Mouse (Mus musculus) cerebral cortex, adult 2 months (tissue): ENCODE results near the gene Lif.

Experiments
- WGBS: fragments of 180-500 bp; shearing (Covaris S2); methylation state at CpG from one replicate; pipeline ENCODE4 v1.1.7; 2018; 5-methylcytosine and 5-hydroxymethylcytosine counted together

Lif gene

DNA sequence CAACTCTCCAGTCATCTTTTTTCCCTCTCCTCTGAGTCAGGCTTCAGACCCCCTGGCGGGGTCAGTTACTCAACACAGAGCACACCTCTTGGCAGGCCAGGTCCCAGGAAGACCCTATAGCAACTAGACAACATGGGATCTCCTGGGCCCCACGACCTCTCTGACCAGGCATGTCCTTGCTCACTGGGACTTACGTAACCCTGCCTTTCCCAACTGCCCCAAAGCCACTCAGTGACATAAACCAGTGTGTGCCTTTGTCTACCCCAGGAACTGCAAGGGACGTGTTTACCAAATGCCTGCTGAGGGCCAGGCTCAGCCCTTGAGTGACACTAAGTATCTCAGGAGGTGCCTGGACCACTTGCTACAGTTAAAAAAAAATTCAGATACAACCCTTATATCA, 27.5 kb upstream of the Lif start:
- WGBS, result 90% methylated on average over 4 of the region's 4 CpGs

DNA sequence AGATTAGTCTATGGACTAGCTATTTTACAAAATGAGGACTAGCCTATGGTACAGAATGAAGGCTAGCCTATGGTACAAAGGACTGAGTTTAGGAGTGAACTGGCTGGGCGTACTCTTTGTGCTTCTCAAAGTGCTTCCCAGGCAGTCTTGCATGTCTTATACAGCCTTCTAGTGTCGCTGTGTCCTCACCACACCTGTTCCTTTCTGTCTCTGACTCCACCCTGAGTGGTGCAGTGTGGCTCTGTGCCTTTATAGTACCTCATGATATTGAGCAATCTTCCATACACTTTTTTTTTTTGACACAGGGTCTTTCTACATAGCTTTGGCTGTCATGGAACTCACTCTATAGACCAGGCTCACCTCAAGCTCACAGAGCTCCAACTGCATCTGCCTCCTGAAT, 25.9 kb upstream of the Lif start:
- WGBS, result 100% methylated on average over 2 of the region's 2 CpGs

DNA sequence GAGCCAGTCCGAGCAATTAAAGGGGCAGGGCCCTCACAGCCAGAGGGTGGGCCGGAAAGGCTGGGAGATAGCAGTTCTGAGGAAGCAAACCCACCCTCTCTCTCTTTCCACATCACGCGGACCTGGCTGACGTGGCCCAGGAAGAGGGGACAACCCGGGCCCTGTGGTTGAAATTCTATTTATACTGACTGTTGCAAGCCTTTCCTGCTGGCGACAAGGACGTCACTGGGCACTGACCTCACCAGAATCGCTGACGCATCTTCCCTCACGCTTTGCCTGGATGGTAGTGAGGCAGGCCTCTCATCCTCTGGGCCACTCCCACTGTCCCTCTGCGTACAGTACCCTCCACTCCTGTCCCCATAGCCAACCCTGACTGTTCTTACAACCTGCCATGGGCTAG, 24.7 kb upstream of the Lif start:
- WGBS, result 78% methylated on average over 12 of the region's 12 CpGs

DNA sequence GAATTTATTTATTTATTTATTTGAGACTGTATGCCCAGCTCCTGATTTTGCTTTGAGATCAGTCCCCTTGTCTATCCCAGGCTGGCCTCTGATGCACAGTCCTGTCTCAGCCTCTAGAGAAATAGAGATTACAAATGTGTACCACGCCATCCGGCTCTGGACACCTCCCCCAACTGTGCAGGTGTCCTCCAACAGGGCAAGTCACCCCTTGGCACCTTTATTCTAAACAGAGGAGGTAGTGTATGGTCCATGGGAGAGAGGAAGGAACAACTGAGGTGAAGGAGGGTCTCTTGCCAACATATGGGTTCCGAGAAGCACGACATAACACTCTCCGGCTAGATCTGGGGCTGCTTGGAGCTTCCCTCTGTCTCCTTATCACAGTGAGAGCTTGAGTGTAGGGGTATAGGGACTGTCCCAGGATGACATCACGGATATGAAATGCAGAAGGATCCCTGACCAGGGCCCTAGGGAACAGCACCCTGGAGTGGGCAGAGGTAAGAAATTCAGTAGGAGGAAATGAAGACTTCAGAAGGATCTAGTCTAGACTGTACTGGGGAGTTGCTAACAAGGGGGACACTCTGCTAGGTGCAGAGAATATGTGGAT, 22.2 kb upstream of the Lif start:
- WGBS, result 95% methylated on average over 6 of the region's 6 CpGs

DNA sequence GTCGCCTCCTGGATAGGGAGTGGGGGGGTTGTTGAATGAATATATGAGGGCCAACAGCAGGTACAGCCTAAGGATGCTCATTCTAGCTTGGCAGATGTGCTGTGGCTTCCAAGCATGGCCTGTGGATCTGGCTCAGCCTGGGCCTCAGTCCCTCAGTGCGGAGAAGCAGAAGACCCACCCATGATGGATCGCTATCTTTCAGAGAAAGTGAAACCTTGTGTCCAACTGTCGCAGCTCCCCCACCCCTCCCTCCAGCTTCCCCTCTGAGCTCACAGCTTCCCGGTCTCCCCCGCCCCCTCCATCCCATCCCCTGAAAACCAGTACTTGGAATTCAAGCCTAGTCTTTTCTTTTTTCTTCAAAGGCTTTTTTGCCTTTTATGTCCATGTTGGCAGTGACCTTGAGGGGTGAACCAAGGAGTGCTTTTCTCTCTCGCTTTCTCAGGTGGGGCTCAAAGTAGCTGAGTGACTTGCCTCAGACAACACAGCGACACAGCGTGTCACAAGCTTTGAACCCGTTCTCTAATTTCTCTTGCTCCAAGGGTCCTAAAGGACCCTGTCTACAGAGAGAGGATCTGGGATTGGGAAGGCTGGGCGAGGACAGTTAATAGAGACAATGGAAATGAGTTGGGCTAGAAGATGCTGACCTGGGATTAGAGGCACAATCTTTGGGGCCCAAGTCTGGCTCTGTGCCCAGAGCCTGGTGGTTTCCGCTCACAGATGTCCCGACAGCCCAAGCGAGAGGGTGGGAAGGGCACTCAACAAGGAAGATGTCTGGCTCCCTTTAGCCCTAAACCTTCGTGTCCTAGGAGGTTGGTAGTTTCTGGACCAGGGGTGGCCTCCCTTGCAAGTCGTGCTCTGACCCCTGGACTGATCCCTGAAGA, 21.5 kb upstream of the Lif start, which contains the start of gene Osm:
Gene Osm, plus strand, starts transcription at position 756 of the 881 bp plus-strand sequence.
- WGBS, result 73% methylated on average over 16 of the region's 16 CpGs

DNA sequence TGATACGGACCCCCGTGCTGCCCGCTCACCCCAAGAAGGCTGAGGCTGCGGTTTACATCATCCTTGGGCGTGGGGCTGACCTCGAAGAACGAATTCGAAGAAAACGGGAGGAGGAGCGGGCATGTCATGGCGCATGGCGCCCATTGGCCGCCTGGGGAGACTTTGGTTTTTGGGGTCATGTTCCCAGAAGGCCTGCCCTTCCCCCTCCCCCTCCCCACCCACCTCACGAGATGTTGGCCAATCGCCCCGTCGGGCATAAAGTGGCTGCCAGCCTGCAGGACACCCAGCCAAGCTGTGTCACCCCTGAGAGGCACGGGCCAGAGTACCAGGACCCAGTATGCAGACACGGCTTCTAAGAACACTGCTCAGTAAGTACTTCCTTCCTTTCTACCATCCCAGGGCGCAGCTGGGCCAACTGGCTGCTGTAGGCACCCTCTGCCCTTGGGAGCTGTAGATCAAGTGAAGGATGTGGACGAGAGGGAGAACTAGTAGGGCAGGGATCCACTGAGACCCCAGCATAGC, 20.8 kb upstream of the Lif start:
- 74% methylated on average over 21 of the region's 21 CpGs for WGBS

DNA sequence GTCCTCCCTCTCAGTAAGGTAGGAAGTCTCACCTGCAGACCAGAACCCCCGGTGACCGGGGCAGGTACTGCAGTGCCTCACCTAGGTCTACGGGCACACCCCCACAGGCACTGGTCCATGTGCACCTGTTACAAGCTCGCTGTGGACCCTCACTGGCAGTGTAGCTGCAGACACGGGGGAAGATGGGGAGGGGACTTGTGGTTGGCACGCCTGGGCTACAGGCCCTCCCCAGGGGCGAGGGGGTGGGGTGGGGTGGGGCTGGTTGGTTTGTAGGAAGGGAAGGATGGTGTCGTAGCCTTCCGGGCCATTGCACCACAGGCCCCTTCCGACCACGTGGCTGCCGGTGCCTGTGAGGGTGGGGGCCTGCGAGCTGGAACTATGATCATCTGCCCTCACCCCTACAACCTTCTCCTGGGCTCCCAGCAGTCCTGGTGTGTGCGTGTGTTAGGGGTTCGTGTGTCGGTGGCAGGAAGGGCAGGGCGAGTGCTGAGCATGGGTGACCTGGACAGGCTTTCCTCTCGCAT, 19.9 kb upstream of the Lif start:
- 80% methylated on average over 18 of the region's 18 CpGs for WGBS

DNA sequence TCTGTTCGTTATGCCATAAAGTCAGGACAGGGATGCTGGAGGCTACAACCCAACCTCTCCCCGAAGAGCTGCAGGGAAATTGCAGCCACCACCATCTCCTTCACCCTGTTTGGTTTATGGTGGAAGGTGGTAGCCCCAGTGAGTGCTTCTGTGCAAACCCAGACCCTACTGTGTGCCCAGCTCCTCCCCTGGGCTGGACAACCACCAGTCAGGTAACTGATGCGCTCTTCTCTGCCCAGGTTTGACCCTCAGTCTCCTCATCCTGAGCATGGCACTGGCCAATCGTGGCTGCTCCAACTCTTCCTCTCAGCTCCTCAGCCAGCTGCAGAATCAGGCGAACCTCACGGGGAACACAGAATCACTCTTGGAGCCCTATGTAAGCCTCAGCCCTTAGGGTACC, 19.2 kb upstream of the Lif start:
- 89% methylated on average over 6 of the region's 6 CpGs for WGBS

DNA sequence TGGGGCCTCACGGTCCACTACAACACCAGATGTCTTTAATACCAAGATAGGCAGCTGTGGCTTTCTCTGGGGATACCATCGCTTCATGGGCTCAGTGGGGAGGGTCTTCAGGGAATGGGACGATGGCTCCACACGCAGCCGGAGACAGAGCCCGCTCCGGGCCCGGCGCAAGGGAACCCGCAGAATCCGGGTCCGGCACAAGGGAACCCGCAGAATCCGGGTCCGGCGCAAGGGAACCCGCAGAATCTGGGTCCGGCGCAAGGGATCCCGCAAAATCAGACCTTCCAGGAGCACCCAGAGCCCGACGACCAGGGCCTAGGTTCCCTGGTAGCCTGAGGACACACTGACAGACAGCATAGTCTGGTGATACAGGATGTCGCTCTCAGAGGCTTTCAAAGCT, 17.7 kb upstream of the Lif start:
- WGBS, result 96% methylated on average over 23 of the region's 23 CpGs

DNA sequence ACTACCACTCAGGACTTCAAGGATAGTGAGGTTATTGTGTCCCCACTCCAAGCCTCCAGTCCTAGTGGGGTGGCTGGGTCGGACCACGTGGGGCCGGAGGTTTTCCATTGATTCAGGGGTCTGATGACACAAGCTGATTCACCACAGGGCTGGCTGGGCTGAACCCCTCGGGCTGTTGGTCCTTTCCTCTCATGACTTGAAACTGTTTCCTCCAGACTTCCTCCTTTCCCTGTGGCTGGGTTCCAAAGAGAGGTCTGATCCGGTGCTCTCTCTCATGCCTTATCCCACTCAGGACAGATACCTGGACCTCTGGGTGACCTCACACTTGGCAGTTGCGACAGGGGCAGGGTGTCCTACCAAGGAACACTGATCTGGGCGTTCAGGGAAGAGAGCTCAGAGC, 17.2 kb upstream of the Lif start:
- 67% methylated on average over 7 of the region's 7 CpGs for WGBS

DNA sequence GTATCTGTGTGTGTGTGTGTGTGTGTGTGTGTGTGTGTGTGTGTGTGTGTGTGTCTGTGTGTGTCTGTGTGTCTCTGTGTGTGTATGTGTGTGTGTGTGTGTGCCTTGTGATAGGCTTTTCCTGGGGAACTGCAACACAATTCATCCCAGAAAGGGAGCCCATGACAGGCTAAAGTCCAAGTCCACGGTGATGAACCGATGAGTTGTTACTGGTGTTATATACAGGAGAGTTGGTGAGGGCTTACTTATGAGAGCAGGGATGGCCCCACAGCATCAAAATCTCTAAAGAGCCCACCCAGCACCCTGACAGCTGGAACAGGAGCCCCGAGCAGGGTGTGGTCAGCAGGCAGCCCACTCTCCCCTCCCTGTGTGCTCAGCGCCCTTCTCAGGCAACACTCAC, 16.2 kb upstream of the Lif start:
- WGBS, result 80% methylated on average over 4 of the region's 4 CpGs

DNA sequence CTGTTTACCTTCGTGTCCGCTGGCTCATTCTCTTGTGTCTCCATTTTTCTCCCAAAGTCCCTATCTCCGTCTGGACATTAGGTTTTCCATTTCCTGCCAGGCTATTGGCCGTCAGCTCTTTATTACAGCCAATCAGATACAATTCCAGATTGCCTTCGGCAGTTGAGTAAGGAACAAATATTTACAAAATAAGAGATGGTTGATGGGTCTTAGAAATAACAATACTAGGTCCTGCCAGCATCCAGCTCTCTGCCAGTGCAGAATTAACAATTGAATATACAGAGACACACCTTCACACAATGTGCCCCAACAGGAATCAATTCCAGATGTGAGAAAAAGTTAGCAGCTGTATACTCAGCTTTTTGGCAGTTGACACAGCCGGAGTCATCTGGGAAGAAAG, 11.2 kb upstream of the Lif start:
- WGBS, result 83% methylated on average over 6 of the region's 6 CpGs

DNA sequence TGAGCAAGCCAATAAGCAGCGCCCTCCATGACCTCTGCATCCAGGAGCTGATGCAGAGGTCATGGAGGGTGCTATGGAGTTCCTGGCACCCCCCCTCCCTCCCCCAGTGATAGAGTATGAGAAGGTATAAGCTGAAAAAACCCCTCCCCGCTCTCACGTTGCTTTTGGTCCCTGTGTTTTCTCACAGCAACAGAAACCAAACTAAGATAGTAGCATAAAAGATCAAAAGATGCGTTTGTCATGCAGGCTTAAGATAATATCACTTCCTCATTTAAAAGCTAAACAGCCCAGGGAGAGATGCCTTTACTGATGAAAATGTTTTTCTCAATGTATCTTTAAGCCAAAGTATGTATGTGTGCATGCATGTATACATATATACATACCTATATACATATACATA, 10.7 kb upstream of the Lif start:
- 84% methylated on average over 4 of the region's 4 CpGs for WGBS

DNA sequence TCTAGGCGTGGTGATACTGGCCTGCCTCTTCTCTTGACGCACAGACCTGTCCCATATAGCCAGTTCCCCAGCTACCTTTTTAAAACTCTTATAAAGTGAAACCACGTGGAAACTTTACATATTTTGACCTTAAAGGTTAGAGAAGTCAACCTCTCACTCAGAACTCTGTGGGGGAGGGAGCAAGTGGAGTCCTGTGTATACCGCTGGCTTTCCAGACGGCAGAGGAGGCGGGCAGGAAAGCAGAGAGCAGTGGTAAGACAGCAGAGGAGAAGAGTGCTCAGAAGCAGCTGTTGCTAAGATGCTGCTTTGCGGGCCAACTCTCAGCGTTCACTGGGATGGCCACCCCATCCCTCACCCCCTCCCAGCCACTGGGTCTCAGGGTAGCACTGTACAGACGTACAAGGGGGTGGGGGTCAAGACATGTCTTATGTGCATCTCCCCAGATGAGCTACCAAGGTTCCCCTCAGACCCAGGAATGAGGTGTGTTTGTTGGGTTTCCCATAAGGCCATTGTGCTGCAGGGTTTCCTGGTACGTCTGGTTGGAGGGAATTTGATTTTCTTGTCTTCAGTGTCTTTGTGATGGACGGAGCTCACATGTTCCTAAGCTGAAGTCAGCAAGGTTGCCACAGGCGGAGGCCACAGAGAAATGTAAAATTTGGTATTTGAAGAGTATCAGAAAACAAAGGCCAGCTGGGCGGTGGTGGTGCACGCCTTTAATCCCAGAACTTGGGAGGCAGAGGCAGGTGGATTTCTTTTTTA, 10.0 kb upstream of the Lif start:
- 89% methylated on average over 14 of the region's 14 CpGs for WGBS

DNA sequence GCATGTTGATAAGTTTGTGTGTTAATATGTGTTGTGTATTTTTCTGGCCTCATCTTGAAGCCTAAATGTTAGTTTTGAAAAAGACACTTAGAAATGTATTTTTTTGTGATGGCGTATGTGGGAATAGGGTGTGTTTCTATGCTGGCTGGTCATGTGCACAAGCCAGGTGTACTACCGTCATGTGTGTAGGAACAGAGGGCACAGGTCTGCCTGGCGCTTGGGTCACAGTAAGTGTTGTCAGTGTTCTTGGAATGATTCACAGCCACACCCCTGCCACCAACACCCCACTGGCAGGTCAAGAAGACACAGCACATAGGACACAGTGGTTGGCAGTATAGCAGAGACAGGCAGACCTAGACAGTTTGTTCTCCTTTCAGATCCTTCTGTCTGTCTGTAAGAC, 8.2 kb upstream of the Lif start:
- WGBS, result 98% methylated on average over 3 of the region's 3 CpGs

DNA sequence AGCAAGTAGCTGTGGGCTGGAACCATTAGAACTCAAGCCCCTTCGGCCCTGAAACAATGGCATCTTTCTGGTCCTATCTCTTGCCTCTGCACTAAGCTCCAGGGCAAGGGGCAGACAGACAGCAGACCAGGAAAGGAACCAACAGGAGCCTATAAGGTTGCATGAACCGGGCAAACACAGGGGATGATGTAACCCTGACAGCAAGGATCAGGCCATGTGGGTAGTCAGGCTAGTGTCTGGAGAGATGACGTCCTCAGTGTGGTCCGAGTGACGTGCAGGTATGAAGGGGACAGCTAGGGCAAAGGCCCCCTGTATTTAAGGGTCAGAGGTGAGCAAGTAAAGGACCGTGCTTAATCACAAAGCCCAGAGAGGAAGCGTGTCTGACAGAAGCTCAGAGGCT, 7.1 kb upstream of the Lif start:
- 90% methylated on average over 7 of the region's 7 CpGs for WGBS

DNA sequence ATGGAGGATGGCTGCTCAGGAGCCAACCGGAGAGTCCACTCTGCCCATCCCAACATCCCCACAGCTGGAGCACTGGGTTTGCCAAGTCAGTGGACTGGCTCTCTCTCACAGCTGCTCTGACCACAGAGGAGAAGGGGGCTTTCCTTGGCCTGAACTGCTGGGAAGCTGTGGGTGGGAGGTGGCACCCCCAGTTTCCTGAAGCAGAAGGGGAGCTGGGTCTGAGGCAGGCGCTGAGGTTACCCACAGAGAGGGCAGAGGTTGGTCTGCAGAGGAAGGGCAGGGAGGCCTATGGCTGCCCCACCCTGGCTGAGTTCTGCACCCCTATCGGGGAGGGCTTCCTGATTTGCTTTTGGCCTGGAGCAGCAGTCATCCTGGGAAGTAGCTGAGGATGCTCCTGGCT, 6.0 kb upstream of the Lif start:
- 60% methylated on average over 3 of the region's 3 CpGs for WGBS

DNA sequence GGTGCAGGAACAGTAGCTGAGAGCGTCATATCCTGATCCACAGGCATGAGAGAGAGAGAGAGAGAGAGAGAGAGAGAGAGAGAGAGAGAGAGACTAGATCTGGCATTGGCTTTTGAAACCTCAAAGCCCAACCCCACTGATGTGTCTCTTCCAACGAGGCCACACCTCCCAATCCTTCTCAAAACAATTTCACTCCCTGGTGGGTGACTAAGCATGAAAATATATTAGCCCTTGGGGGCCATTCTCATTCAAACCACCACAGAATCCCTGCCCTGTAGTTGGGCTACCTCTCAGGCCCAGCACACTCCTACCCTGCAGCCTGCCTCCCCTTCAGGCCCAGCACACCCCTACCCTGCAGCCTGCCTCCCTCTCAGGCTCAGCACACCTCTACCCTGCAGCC, 4.5 kb upstream of the Lif start:
- WGBS, result 67% methylated on average over 2 of the region's 2 CpGs

DNA sequence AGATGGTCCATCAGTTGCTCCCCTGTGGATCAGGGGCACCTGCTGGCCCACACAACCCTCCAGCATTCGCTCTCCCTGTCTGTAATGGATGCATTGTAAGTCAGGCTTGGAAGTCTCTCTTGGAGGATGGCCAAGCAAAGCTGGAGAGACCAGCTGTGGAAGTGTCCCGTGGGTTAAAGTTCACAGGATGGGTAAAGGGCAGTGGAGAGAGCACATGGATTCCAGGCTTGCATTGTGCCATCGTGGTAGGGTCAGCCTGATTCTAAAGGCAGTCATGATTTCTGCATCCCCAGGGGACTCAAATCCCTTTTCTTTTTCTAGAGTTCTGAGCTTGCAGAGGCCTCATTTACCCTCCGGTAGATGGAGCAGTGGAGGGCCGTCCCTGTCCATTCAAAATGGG, 399 bp downstream of the Lif start:
- 48% methylated on average over 5 of the region's 5 CpGs for WGBS

DNA sequence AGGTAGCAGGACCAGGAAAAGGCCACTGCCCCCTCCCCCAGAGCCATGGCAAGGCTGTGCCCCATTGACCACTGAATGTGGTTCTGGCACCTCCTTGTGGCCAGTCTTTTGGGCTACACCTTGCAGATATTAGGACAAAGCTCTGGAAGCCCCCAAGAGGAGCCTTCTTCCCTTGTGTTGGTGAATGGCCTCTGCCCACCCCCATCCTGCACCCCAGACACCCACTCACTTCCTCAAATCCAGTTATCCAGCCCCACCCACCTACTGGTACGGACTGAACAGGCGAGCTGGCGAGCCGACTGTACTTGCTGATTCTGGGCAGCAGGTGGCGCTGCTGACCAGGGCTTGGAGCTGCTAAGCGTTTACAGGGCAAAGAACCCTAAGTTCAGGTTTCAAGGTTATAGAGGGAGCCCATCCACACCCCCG, 1.3 kb downstream of the Lif start:
- WGBS, result 0% methylated on average over 7 of the region's 7 CpGs

DNA sequence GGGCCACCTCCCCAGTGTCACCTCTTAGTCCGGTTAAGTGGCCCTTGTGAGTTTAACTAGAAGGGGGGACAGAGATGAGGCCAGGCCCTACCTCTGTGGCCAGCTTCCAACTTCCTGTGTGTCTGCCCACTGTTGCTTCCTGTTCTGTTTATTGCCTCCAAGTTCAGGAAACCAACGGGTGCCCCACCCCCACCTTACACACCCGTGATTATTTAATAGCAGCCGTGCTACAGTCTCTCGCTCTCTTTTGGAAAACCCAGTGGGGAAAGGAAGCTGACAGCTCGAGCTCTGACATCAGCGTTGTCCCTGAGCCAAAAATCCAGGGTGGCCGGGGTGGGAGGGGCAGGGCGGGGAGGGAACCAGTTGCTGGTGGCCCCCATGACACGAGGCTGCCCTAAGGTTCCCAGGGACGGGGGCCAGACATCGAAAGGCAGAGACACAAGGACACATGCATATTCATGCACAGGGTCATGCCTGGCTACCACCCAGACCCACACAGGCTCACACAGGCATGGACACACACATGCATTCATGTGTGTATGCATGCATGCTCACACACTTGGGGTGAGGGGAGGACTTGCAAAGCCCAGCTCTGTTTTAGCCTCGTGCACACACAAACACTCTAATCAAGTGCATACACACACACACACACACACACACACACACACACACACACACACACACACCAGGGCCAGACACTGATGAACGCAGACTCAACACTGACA, 3.3 kb downstream of the Lif start:
- WGBS, result 20% methylated on average over 14 of the region's 14 CpGs

DNA sequence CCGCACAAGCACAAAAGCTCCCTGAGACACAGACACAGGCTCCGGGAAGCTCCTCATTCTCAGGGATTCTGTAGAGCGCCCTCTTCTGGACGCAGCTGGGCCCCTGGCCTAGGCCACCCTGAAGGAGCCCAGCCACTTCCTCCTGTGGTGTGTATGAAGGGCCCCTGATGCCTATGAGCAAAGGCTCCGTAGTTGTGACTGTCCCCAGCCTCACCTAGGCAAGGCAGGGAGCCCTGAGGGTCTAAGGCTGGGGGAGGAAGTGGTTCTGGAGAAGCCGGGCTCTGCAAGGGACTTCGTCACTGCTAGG, 3.8 kb downstream of the Lif start:
- 53% methylated on average over 7 of the region's 7 CpGs for WGBS
